Mouse (Mus musculus): ENCODE data around the gene Ces1a. TPM values are rescaled to one million over a fixed set of nuclear protein-coding genes. Genes with fewer than 3 reads are reported as not detected.
A peak's percentile ranks its signal among the peaks of the same experiment; 100 is the strongest.

The Ces1a gene
- total and polyA plus RNA-seq, 2 experiments from 2014 or later, result not detected

DNA sequence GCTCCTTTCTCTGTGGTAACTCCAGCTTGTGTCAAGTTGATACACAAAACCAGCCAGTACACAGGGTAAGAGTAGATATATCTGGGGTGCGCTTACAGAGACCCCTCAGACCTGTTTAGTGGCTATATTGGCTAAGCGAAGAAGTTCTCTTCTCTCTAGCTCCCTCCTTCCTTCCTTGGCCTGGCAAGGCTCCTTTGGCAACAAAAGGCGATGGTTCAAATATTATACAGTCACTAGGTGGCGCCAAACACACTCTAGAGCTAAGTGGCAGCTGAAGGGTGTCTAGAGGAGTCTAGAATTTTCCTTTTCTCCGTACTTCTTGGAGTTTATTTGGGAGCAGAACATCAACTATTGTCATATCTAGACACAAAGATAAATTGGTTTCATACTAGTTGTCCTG, 37.7 kb downstream of the Ces1a start:
- TF ChIP-seq CTCF (IDR thresholded peaks at IDR 0.05; ENCODE audit: low read depth), result peak; percentile 78
- WGBS, result 26% methylated on average over 5 of the region's 5 CpGs
- DNase-seq (ENCODE audit: low spot score) (peak; percentile 89), ATAC-seq (no peak)
- no peak overlapping the region for H3K4me3 ChIP-seq (ENCODE audit: low read length)
- no peaks in the 10 kb centered on the region for H3K9me3 ChIP-seq (ENCODE audit: low read length)
- H3K36me3 ChIP-seq (ENCODE audit: insufficient read depth, low read length), result no peaks in the 10 kb centered on the region
- H3K27me3 ChIP-seq (ENCODE audit: insufficient read depth, low read length), result no peaks in the 10 kb centered on the region
- no peaks in the 10 kb centered on the region for H3K4me1 ChIP-seq (ENCODE audit: insufficient read depth, low read length)
- no peak overlapping the region for H3K4me2 ChIP-seq (ENCODE audit: low read depth, low read length)
- H3K9ac ChIP-seq (replicated peaks; ENCODE audit: low read length), result no peak overlapping the region
- no peak overlapping the region for H3K27ac ChIP-seq

GRCm38 (mm10) chr8:92998600-92998999, 49.4 kb downstream of the Ces1a start:
- Histone ChIP-seq H3K9me3 (ENCODE audit: low read length) (no peaks in the 10 kb centered on the region), H3K27ac (no peak overlapping the region), H3K27me3 (ENCODE audit: insufficient read depth, low read length) (no peaks in the 10 kb centered on the region), H3K4me1 (ENCODE audit: insufficient read depth, low read length) (no peaks in the 10 kb centered on the region), H3K4me2 (ENCODE audit: low read depth, low read length) (no peak overlapping the region), H3K4me3 (ENCODE audit: low read length) (no peak overlapping the region), H3K9ac (replicated peaks; ENCODE audit: low read length) (no peak overlapping the region), H3K36me3 (ENCODE audit: insufficient read depth, low read length) (no peaks in the 10 kb centered on the region)
- ATAC-seq (peak; percentile 59; the same call in 1 of the 2 replicates), DNase-seq (ENCODE audit: low spot score) (peak; percentile 89)
- TF ChIP-seq CTCF (IDR thresholded peaks at IDR 0.05; ENCODE audit: low read depth), result peak; percentile 91
- WGBS, result 52% methylated on average over 2 of the region's 2 CpGs

GRCm38 (mm10) chr8:92996840-92997239, 51.2 kb downstream of the Ces1a start:
- ATAC-seq (no peak), DNase-seq (ENCODE audit: low spot score) (peak; percentile 55)
- no peaks in the 10 kb centered on the region for H3K9me3 ChIP-seq (ENCODE audit: low read length)
- no peaks in the 10 kb centered on the region for H3K27me3 ChIP-seq (ENCODE audit: insufficient read depth, low read length)
- no peak overlapping the region for H3K9ac ChIP-seq (replicated peaks; ENCODE audit: low read length)
- TF ChIP-seq CTCF (IDR thresholded peaks at IDR 0.05; ENCODE audit: low read depth), result peak; percentile 74
- no peaks in the 10 kb centered on the region for H3K4me1 ChIP-seq (ENCODE audit: insufficient read depth, low read length)
- H3K36me3 ChIP-seq (ENCODE audit: insufficient read depth, low read length), result no peaks in the 10 kb centered on the region
- H3K27ac ChIP-seq, result no peak overlapping the region
- H3K4me2 ChIP-seq (ENCODE audit: low read depth, low read length), result no peak overlapping the region
- H3K4me3 ChIP-seq (ENCODE audit: low read length), result no peak overlapping the region
- 30% methylated on average over 5 of the region's 5 CpGs for WGBS

- H3K9ac ChIP-seq (replicated peaks; ENCODE audit: low read length), result no peak overlapping the region
- no peak overlapping the region for H3K4me2 ChIP-seq (ENCODE audit: low read depth, low read length)
- no peaks in the 10 kb centered on the region for H3K9me3 ChIP-seq (ENCODE audit: low read length)
- no peaks in the 10 kb centered on the region for H3K4me1 ChIP-seq (ENCODE audit: insufficient read depth, low read length)
- no peaks in the 10 kb centered on the region for H3K36me3 ChIP-seq (ENCODE audit: insufficient read depth, low read length)
- ATAC-seq, result no peak
- no peak overlapping the region for H3K4me3 ChIP-seq (ENCODE audit: low read length)
- 56% methylated on average over 2 of the region's 2 CpGs for WGBS
- H3K27ac ChIP-seq, result no peak overlapping the region
- no peaks in the 10 kb centered on the region for H3K27me3 ChIP-seq (ENCODE audit: insufficient read depth, low read length)
- TF ChIP-seq CTCF (IDR thresholded peaks at IDR 0.05; ENCODE audit: low read depth), result no peak
- no peak for DNase-seq (ENCODE audit: low spot score)
Observed at GRCm38 (mm10) chr8:92984376-92984775, 63.6 kb downstream of the Ces1a start.

- no peaks in the 10 kb centered on the region for H3K36me3 ChIP-seq (ENCODE audit: insufficient read depth, low read length)
- no peak overlapping the region for H3K27ac ChIP-seq
- no peak overlapping the region for H3K4me3 ChIP-seq (ENCODE audit: low read length)
- H3K4me2 ChIP-seq (ENCODE audit: low read depth, low read length), result no peak overlapping the region
- no peaks in the 10 kb centered on the region for H3K9me3 ChIP-seq (ENCODE audit: low read length)
- no peak for DNase-seq (ENCODE audit: low spot score)
- no peak for ATAC-seq
- H3K4me1 ChIP-seq (ENCODE audit: insufficient read depth, low read length), result no peaks in the 10 kb centered on the region
- TF ChIP-seq CTCF (IDR thresholded peaks at IDR 0.05; ENCODE audit: low read depth), result no peak
- H3K27me3 ChIP-seq (ENCODE audit: insufficient read depth, low read length), result no peaks in the 10 kb centered on the region
- 81% methylated on average over 3 of the region's 3 CpGs for WGBS
- H3K9ac ChIP-seq (replicated peaks; ENCODE audit: low read length), result no peak overlapping the region
Observed at GRCm38 (mm10) chr8:92982491-92982890, 65.5 kb downstream of the Ces1a start.

DNA sequence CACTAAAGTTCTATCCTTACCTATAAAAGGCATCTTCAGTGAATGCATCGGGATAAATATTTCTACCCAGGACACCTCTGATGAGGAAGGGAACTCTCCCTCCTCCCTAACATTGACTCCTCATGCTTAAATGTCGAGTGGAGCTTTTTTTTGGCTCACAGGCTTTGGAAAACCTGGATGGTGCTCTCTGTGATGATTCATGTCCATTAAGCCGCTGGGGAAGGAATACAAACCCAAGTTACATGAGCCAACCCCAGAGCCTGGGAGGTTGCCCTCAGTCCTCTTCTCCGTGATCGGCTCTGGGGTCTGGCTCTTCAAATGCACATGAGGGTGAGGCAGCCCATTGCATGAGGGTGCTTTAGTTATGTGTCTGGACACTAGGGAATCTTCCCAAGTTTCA, 71.3 kb downstream of the Ces1a start:
- Histone ChIP-seq H3K27ac (no peak overlapping the region), H3K4me2 (ENCODE audit: low read depth, low read length) (no peak overlapping the region), H3K9ac (replicated peaks; ENCODE audit: low read length) (no peak overlapping the region), H3K27me3 (ENCODE audit: insufficient read depth, low read length) (no peaks in the 10 kb centered on the region), H3K9me3 (ENCODE audit: low read length) (no peaks in the 10 kb centered on the region), H3K4me3 (ENCODE audit: low read length) (no peak overlapping the region), H3K4me1 (ENCODE audit: insufficient read depth, low read length) (peaks cover 7% of the 10 kb centered on the region; the same call in 1 of the 2 replicates), H3K36me3 (ENCODE audit: insufficient read depth, low read length) (no peaks in the 10 kb centered on the region)
- no peak for TF ChIP-seq CTCF (IDR thresholded peaks at IDR 0.05; ENCODE audit: low read depth)
- DNase-seq (ENCODE audit: low spot score), result no peak
- no peak for ATAC-seq
- WGBS, result 86% methylated on average over 5 of the region's 5 CpGs

- Histone ChIP-seq H3K4me1 (ENCODE audit: insufficient read depth, low read length) (peaks cover 7% of the 10 kb centered on the region; the same call in 1 of the 2 replicates), H3K9ac (replicated peaks; ENCODE audit: low read length) (no peak overlapping the region), H3K4me2 (ENCODE audit: low read depth, low read length) (no peak overlapping the region), H3K4me3 (ENCODE audit: low read length) (no peak overlapping the region), H3K27ac (no peak overlapping the region), H3K36me3 (ENCODE audit: insufficient read depth, low read length) (no peaks in the 10 kb centered on the region), H3K9me3 (ENCODE audit: low read length) (no peaks in the 10 kb centered on the region), H3K27me3 (ENCODE audit: insufficient read depth, low read length) (no peaks in the 10 kb centered on the region)
- ATAC-seq, result peak; percentile 81
- TF ChIP-seq CTCF (IDR thresholded peaks at IDR 0.05; ENCODE audit: low read depth), result peak; percentile 48
- DNase-seq (ENCODE audit: low spot score), result peak; percentile 60
- 43% methylated on average over 5 of the region's 5 CpGs for WGBS
Observed at GRCm38 (mm10) chr8:92972949-92973348, 75.0 kb downstream of the Ces1a start.

Other genes with a start within 250 kb of the Ces1a start
- gene Mmp2, start 220.9 kb downstream of the Ces1a start, total RNA-seq (2014; rRNA removed), result 12.7 and 16.9 TPM in 2 replicates
- gene Mmp2, start 220.9 kb downstream of the Ces1a start, polyA plus RNA-seq (2015; fragmentation: Nextera tagmentation; extraction: Ambion mirVana), result 13.0 and 16.1 TPM in 2 replicates
- gene Lpcat2, start 192.9 kb downstream of the Ces1a start, total RNA-seq (2014; rRNA removed), result 6.2 and 10.9 TPM in 2 replicates
- gene Lpcat2, start 192.9 kb downstream of the Ces1a start, polyA plus RNA-seq (2015; fragmentation: Nextera tagmentation; extraction: Ambion mirVana), result 12.7 and 12.8 TPM in 2 replicates
- 0.68 TPM in 1 of 2 replicates, not detected in the other for gene Capns2, start 146.8 kb downstream of the Ces1a start, total RNA-seq (2014; rRNA removed)
- gene Capns2, start 146.8 kb downstream of the Ces1a start, polyA plus RNA-seq (2015; fragmentation: Nextera tagmentation; extraction: Ambion mirVana), result not detected in 2 replicates
- gene Slc6a2, start 88.1 kb downstream of the Ces1a start, total RNA-seq (2014; rRNA removed), result 7.9 and 10.6 TPM in 2 replicates
- 5.9 and 6.6 TPM in 2 replicates for gene Slc6a2, start 88.1 kb downstream of the Ces1a start, polyA plus RNA-seq (2015; fragmentation: Nextera tagmentation; extraction: Ambion mirVana)
- not detected in 2 replicates for gene Ces1b, start 31.8 kb upstream of the Ces1a start, total RNA-seq (2014; rRNA removed)
- not detected in 2 replicates for gene Ces1b, start 31.8 kb upstream of the Ces1a start, polyA plus RNA-seq (2015; fragmentation: Nextera tagmentation; extraction: Ambion mirVana)
- gene Ces1c, start 83.1 kb upstream of the Ces1a start, total RNA-seq (2014; rRNA removed), result not detected in 2 replicates
- gene Ces1c, start 83.1 kb upstream of the Ces1a start, polyA plus RNA-seq (2015; fragmentation: Nextera tagmentation; extraction: Ambion mirVana), result not detected in 2 replicates
- gene Ces1d, start 149.6 kb upstream of the Ces1a start, total RNA-seq (2014; rRNA removed), result not detected in 2 replicates
- gene Ces1d, start 149.6 kb upstream of the Ces1a start, polyA plus RNA-seq (2015; fragmentation: Nextera tagmentation; extraction: Ambion mirVana), result 0.11 and 0.15 TPM in 2 replicates
- not detected in 2 replicates for gene Ces1e, start 181.4 kb upstream of the Ces1a start, total RNA-seq (2014; rRNA removed)
- not detected in 2 replicates for gene Ces1e, start 181.4 kb upstream of the Ces1a start, polyA plus RNA-seq (2015; fragmentation: Nextera tagmentation; extraction: Ambion mirVana)
- gene Ces1f, start 231.6 kb upstream of the Ces1a start, total RNA-seq (2014; rRNA removed), result not detected in 2 replicates
- gene Ces1f, start 231.6 kb upstream of the Ces1a start, polyA plus RNA-seq (2015; fragmentation: Nextera tagmentation; extraction: Ambion mirVana), result not detected in 2 replicates

Measured in hindbrain, postnatal 0 days (tissue).